Mouse (Mus musculus) megakaryocyte, embryonic 14.5 days (primary cell): ENCODE measurements at regions not wholly inside any gene's neighbourhood (a gene's known extent, or its start where the extent isn't known, plus 50 kb on each side); places are given as distances from the start of the nearest gene placed in this dataset.

ENCODE experiments used
- FLI1 ChIP-seq: IDR thresholded peaks from 2 replicates; pipeline ENCODE4 v1.6.1; 2012; ENCODE audit warnings: low read length, inconsistent platforms, mixed read lengths
- GATA1 ChIP-seq: IDR thresholded peaks from 3 replicates; pipeline ENCODE4 v1.6.1; 2012; ENCODE audit warnings: mixed read lengths, low read length, inconsistent platforms, borderline replicate concordance

- no peak for TF ChIP-seq GATA1
- TF ChIP-seq FLI1, result no peak
These were observed 529.7 kb downstream of the 1810013L24Rik start for GRCm38 (mm10) chr16:9359399-9360135.
